Mouse (Mus musculus) G1E (cell line): ENCODE data around the gene Nfatc2ip. TPM values are rescaled to one million over a fixed set of nuclear protein-coding genes. Genes with fewer than 3 reads are reported as not detected.
A peak's percentile ranks its signal among the peaks of the same experiment; 100 is the strongest.

ENCODE experiments used
- ATAC-seq: 2 replicates; pipeline ENCODE4 v1.8.0; 2016; ENCODE audit warnings: mild to moderate bottlenecking; ENCODE audit not compliant: insufficient number of reproducible peaks, poor library complexity, low FRiP score, severe bottlenecking; ENCODE audit errors: extremely low read depth
- DNase-seq: peaks from one replicate; pipeline ENCODE4 v3.0.0; 2012; ENCODE audit warnings: low spot score
- H3K27me3 ChIP-seq: 2 replicates; pipeline ENCODE4 v1.6.1; 2012; ENCODE audit warnings: mild to moderate bottlenecking, low read length, inconsistent platforms; ENCODE audit not compliant: insufficient read depth
- H3K36me3 ChIP-seq: replicated peaks from 2 replicates; pipeline ENCODE3; 2012; ENCODE audit warnings: mild to moderate bottlenecking, inconsistent platforms
- H3K4me1 ChIP-seq: 2 replicates; pipeline ENCODE4 v1.6.1; 2012; ENCODE audit warnings: low read depth, low read length, inconsistent platforms, mixed read lengths; ENCODE audit not compliant: insufficient read depth
- H3K4me3 ChIP-seq: 2 replicates; pipeline ENCODE4 v1.5.1; 2012; ENCODE audit warnings: low read depth, mild to moderate bottlenecking, inconsistent platforms, low read length, moderate library complexity, mixed read lengths
- H3K9me3 ChIP-seq: replicated peaks from 2 replicates; pipeline ENCODE4 v1.6.1; 2012; ENCODE audit warnings: inconsistent platforms
- CTCF ChIP-seq: IDR thresholded peaks from 2 replicates; pipeline ENCODE4 v1.5.1; 2012; ENCODE audit warnings: low read depth, low read length, inconsistent platforms, mixed read lengths
- GATA1 ChIP-seq: IDR thresholded peaks from 2 replicates; pipeline ENCODE4 v1.6.1; 2012; ENCODE audit warnings: borderline replicate concordance, low read length, inconsistent platforms, mixed read lengths
- GATA2 ChIP-seq: IDR thresholded peaks from 2 replicates; pipeline ENCODE4 v1.6.1; 2012; ENCODE audit warnings: low read depth, low read length, inconsistent platforms, borderline replicate concordance
- POLR2AphosphoS5 ChIP-seq: IDR thresholded peaks from 2 replicates; pipeline ENCODE4 v1.6.1; 2012; ENCODE audit warnings: low read depth, low read length, inconsistent platforms; ENCODE audit not compliant: insufficient replicate concordance
- TAL1 ChIP-seq: conservative IDR thresholded peaks from 2 replicates; pipeline ENCODE4 v1.6.1; 2012; ENCODE audit warnings: low read depth, low read length, inconsistent platforms, mixed read lengths
- polyA plus RNA-seq: library from polyadenylated mRNA; stranded (reverse); fragments of >175 nt; gene quantifications from 2 replicates; pipeline ENCODE4 v1.2.3, GENCODE M21; 2012
- total RNA-seq, 2 experiments: library from RNA; stranded (forward) in 1 of 2; stranded (reverse) in 1 of 2; fragments of 200-1000 nt in 1 of 2; fragments of >200 nt in 1 of 2; fragmentation: Nextera tagmentation in 1 of 2; gene quantifications; 2 replicates each; pipeline ENCODE4 v1.2.3; 2014 to 2017

Gene Nfatc2ip
- total and polyA plus RNA-seq, 3 experiments, result 5.0 to 22.0 (median 16.8) TPM

- DNase-seq (peak; percentile 46), ATAC-seq (peak; percentile 63)
- Histone ChIP-seq H3K4me1 (peaks cover 18% of the 10 kb centered on the region), H3K9me3 (peaks cover 18% of the 10 kb centered on the region), H3K4me3 (peak overlapping the region; percentile 83; the same call in 1 of the 2 replicates), H3K27me3 (peaks cover 10% of the 10 kb centered on the region; the same call in 1 of the 2 replicates), H3K36me3 (peaks cover 26% of the 10 kb centered on the region)
- TF ChIP-seq GATA1, result no peak
- peak; percentile 81 for TF ChIP-seq TAL1
Measured at GRCm38 (mm10) chr7:126428154-126428553, 31.6 kb upstream of the Nfatc2ip start.

GRCm38 (mm10) chr7:126427323-126427860, 30.9 kb upstream of the Nfatc2ip start:
- peaks cover 18% of the 10 kb centered on the region for H3K4me1 ChIP-seq
- peaks cover 18% of the 10 kb centered on the region for H3K9me3 ChIP-seq
- peaks cover 10% of the 10 kb centered on the region; the same call in 1 of the 2 replicates for H3K27me3 ChIP-seq
- peaks cover 21% of the 10 kb centered on the region for H3K36me3 ChIP-seq
- no peak for DNase-seq
- no peak for ATAC-seq
- no peak for TF ChIP-seq GATA1
- no peak for TF ChIP-seq TAL1
- TF ChIP-seq GATA2, result no peak
- TF ChIP-seq POLR2AphosphoS5, result no peak
- TF ChIP-seq CTCF, result no peak
- H3K4me3 ChIP-seq, result peak overlapping the region; percentile 40; the same call in 1 of the 2 replicates

GRCm38 (mm10) chr7:126424161-126424560, 27.6 kb upstream of the Nfatc2ip start:
- H3K36me3 ChIP-seq, result no peaks in the 10 kb centered on the region
- DNase-seq (no peak), ATAC-seq (no peak)
- H3K4me1 ChIP-seq, result peaks cover 11% of the 10 kb centered on the region
- H3K27me3 ChIP-seq, result peaks cover 16% of the 10 kb centered on the region
- H3K4me3 ChIP-seq, result no peak overlapping the region
- H3K9me3 ChIP-seq, result peaks cover 22% of the 10 kb centered on the region
- TF ChIP-seq CTCF, result no peak
- TF ChIP-seq TAL1, result no peak
- TF ChIP-seq GATA2, result no peak
- TF ChIP-seq POLR2AphosphoS5, result no peak
- no peak for TF ChIP-seq GATA1

- no peak for TF ChIP-seq GATA1
- TF ChIP-seq GATA2, result no peak
- no peak for TF ChIP-seq TAL1
- no peak for TF ChIP-seq POLR2AphosphoS5
- TF ChIP-seq CTCF, result no peak
- DNase-seq (no peak), ATAC-seq (no peak)
- Histone ChIP-seq H3K4me3 (no peak overlapping the region), H3K9me3 (peaks cover 7% of the 10 kb centered on the region; the same call in 1 of the 2 replicates), H3K36me3 (no peaks in the 10 kb centered on the region), H3K27me3 (peaks cover 33% of the 10 kb centered on the region), H3K4me1 (peaks cover 3% of the 10 kb centered on the region; the same call in 1 of the 2 replicates)
Measured at GRCm38 (mm10) chr7:126421756-126422155, 25.2 kb upstream of the Nfatc2ip start.

GRCm38 (mm10) chr7:126418496-126418895, 22.0 kb upstream of the Nfatc2ip start:
- Histone ChIP-seq H3K27me3 (peaks cover 42% of the 10 kb centered on the region), H3K4me1 (peaks cover 9% of the 10 kb centered on the region), H3K36me3 (no peaks in the 10 kb centered on the region), H3K4me3 (no peak overlapping the region), H3K9me3 (peaks cover 3% of the 10 kb centered on the region; the same call in 1 of the 2 replicates)
- TF ChIP-seq GATA2 (no peak), POLR2AphosphoS5 (no peak), GATA1 (no peak), TAL1 (no peak), CTCF (no peak)
- ATAC-seq (no peak), DNase-seq (no peak)

- ATAC-seq (no peak), DNase-seq (no peak)
- Histone ChIP-seq H3K4me3 (no peak overlapping the region), H3K9me3 (peaks cover 3% of the 10 kb centered on the region; the same call in 1 of the 2 replicates), H3K4me1 (peaks cover 9% of the 10 kb centered on the region), H3K27me3 (peaks cover 51% of the 10 kb centered on the region), H3K36me3 (no peaks in the 10 kb centered on the region)
- TF ChIP-seq POLR2AphosphoS5 (no peak), GATA1 (no peak), TAL1 (no peak), CTCF (no peak), GATA2 (no peak)
Measured at GRCm38 (mm10) chr7:126417606-126418005, 21.1 kb upstream of the Nfatc2ip start.

- Histone ChIP-seq H3K9me3 (peaks cover 3% of the 10 kb centered on the region; the same call in 1 of the 2 replicates), H3K4me1 (peaks cover 9% of the 10 kb centered on the region), H3K36me3 (no peaks in the 10 kb centered on the region), H3K27me3 (peaks cover 55% of the 10 kb centered on the region), H3K4me3 (no peak overlapping the region)
- no peak for ATAC-seq
- no peak for TF ChIP-seq TAL1
- no peak for TF ChIP-seq GATA2
- TF ChIP-seq POLR2AphosphoS5, result no peak
- TF ChIP-seq GATA1, result no peak
- no peak for TF ChIP-seq CTCF
- DNase-seq, result no peak
Measured at GRCm38 (mm10) chr7:126417045-126417444, 20.5 kb upstream of the Nfatc2ip start.
